Mouse (Mus musculus): ENCODE data around the gene Pabpc4.

- TF ChIP-seq CTCF (IDR thresholded peaks at IDR 0.05; ENCODE audit: borderline replicate concordance, insufficient read depth, low read length): no peak
- no peak for TF ChIP-seq POLR2A (IDR thresholded peaks at IDR 0.05; ENCODE audit: low read depth, low read length)
Observed at GRCm38 (mm10) chr4:123298980-123299670, 37.0 kb downstream of the Pabpc4 start.

Measured in embryonic fibroblast, embryonic 13.5 days (primary cell).